Mouse (Mus musculus) embryonic fibroblast, embryonic 13.5 days (primary cell): ENCODE measurements around the gene Brms1l.

ENCODE experiments used
- CTCF ChIP-seq: IDR thresholded peaks from 2 replicates; pipeline ENCODE4 v1.5.1; 2011; ENCODE audit warnings: mild to moderate bottlenecking, control low read depth, low read length, moderate library complexity, borderline replicate concordance; ENCODE audit not compliant: insufficient read depth
- POLR2A ChIP-seq: IDR thresholded peaks from 2 replicates; pipeline ENCODE4 v1.6.1; 2011; ENCODE audit warnings: low read depth, mild to moderate bottlenecking, control low read depth, low read length, moderate library complexity

- TF ChIP-seq CTCF (no peak), POLR2A (no peak)
These were observed 12.1 kb upstream of the Brms1l start for GRCm38 (mm10) chr12:55824027-55824426.
